In the genomic region with DNA sequence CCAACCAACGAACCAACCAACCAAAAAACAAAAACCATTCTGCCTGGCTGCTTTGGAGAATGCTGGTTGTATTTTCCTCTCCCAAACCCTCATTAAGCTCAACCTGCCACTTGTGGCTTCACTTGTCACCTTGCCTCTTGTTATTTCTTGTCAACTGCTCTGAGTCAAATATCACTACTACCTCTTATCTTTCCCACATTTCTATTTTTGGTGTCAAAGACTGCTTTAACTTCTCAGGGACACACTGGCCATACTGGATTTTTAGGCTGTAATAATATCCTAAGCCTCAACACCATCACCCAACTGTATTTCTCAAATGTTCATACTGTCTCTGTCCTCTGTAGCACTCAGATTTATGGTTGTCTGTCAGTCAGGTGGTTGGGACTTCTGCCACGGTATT, we compare ENCODE assay signal across 12 mouse cellular contexts.
"Had no signal": no experiment of that assay in that cellular context is flagged by ENCODE, and none has a peak within 500 bp of the region (broad histone marks: within the 10 kb centered on the region; RNA-seq: fewer than 3 reads in every experiment).

No protein-coding gene starts in this region.

- H3K4me2 ChIP-seq: liver, embryonic 13.5 days; midbrain, embryonic 11.5 days had no signal

- H3K9me3 ChIP-seq: liver, embryonic 13.5 days had no signal

- H3K4me3 ChIP-seq: left cerebral cortex, adult 2 months; liver, embryonic 13.5 days had no signal

- H3K9ac ChIP-seq: liver, embryonic 13.5 days had no signal

- DNase-seq: kidney, postnatal 10 days; kidney, postnatal 36 days; layer of hippocampus, postnatal 36 days; liver, embryonic 13.5 days; lung, adult 2 months; lung, postnatal 14 days; lung, postnatal 4 days; midbrain, embryonic 14.5 days; thymus, adult 18-20 months; thymus, postnatal 36 days had no signal

- H3K36me3 ChIP-seq: liver, embryonic 13.5 days had no signal

- H3K27me3 ChIP-seq: liver, embryonic 13.5 days had no signal

- H3K4me1 ChIP-seq: liver, embryonic 13.5 days had no signal

- H3K27ac ChIP-seq: left cerebral cortex, adult 2 months; liver, embryonic 13.5 days had no signal
